In the genomic region with DNA sequence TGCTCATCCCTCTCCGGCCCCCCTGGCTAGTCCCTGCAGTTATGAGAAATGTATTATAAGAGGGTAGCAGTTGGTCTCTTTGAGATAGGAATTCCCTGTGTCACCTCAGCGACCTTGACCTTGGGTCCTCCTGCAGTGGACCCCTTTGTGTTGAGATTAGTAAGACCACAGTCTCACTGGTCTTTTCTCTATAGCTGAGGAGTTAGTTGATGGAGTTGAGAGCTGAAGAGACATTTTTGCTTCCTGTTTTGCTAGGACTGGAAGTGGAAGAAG, we compare ENCODE assay signal across 12 mouse cellular contexts. TPM values are rescaled to one million over a fixed set of nuclear protein-coding genes. Genes with fewer than 3 reads are reported as not detected.
A peak's percentile ranks its signal among the peaks of the same experiment; 100 is the strongest.
DNase-seq lines count a peak whose midpoint lies in the region; ATAC-seq and TF ChIP-seq lines count a peak whose summit lies in the region.
"Had no signal": no experiment of that assay in that cellular context is flagged by ENCODE, and none has a peak within 500 bp of the region (broad histone marks: within the 10 kb centered on the region; RNA-seq: fewer than 3 reads in every experiment).

No protein-coding gene starts in this region.

- peak overlapping the region; percentile 39 for H3K27ac ChIP-seq in intestine, embryonic 14.5 days (ENCODE audit: low read depth)
- no peak overlapping the region for H3K27ac ChIP-seq in intestine, postnatal 0 days (ENCODE audit: low read depth, low read length)
- peak overlapping the region; percentile 62; the same call in 1 of the 2 replicates for H3K27ac ChIP-seq in brown adipose tissue, adult 24 weeks (replicated peaks; ENCODE audit: low read depth, low read length)
- H3K27ac ChIP-seq in limb, embryonic 12.5 days: peak overlapping the region; percentile 62; the same call in 1 of the 2 replicates

- peak overlapping the region; percentile 79 for H3K4me2 ChIP-seq in intestine, embryonic 14.5 days (ENCODE audit: low read length)
- no peak overlapping the region for H3K4me2 ChIP-seq in intestine, postnatal 0 days (replicated peaks; ENCODE audit: low read depth)
- peak overlapping the region; percentile 95 for H3K4me2 ChIP-seq in limb, embryonic 12.5 days

- DNase-seq in intestine, embryonic 14.5 days (ENCODE audit: low spot score): no peak
- no peak for DNase-seq in T-cell, adult 2 months (ENCODE audit: low spot score)
- DNase-seq in right cerebral cortex, postnatal 36 days (ENCODE audit: low spot score in 2 of 2): no peak
- DNase-seq: cerebellum, adult 8-10 months; liver, postnatal 0 days; spleen, adult 18-20 months had no signal

- H3K4me3 ChIP-seq in intestine, embryonic 14.5 days (ENCODE audit: low read depth, low read length): peak overlapping the region; percentile 8; the same call in 1 of the 2 replicates
- H3K4me3 ChIP-seq in intestine, postnatal 0 days (ENCODE audit: low read depth, low read length): no peak overlapping the region
- H3K4me3 ChIP-seq in E14TG2a.4 (replicated peaks; ENCODE audit: low read length): peak overlapping the region; percentile 92
- H3K4me3 ChIP-seq in brown adipose tissue, adult 24 weeks (ENCODE audit: insufficient read depth, low read depth, low read length): no peak overlapping the region
- H3K4me3 ChIP-seq in limb, embryonic 12.5 days (replicated peaks): no peak overlapping the region

- H3K27me3 ChIP-seq in intestine, embryonic 14.5 days (replicated peaks; ENCODE audit: control insufficient read depth, insufficient read depth, low read length): no peaks in the 10 kb centered on the region
- no peaks in the 10 kb centered on the region; the same call in 1 of the 2 replicates for H3K27me3 ChIP-seq in intestine, postnatal 0 days (replicated peaks; ENCODE audit: control insufficient read depth, insufficient read depth, low read length)
- no peaks in the 10 kb centered on the region for H3K27me3 ChIP-seq in E14TG2a.4 (ENCODE audit: insufficient read depth, low read length)
- peaks cover 3% of the 10 kb centered on the region; the same call in 1 of the 2 replicates for H3K27me3 ChIP-seq in limb, embryonic 12.5 days
- H3K27me3 ChIP-seq: CH12.LX had no signal

- ATAC-seq in intestine, embryonic 14.5 days (replicated peaks; ENCODE audit: low FRiP score, low TSS enrichment, low read depth): no peak
- no peak for ATAC-seq in intestine, postnatal 0 days
- no peak for ATAC-seq in limb, embryonic 12.5 days (ENCODE audit: insufficient number of reproducible peaks, insufficient read depth, low FRiP score, low TSS enrichment, low read depth)
- ATAC-seq: liver, postnatal 0 days had no signal

- TF ChIP-seq CTCF in intestine, postnatal 0 days (IDR thresholded peaks at IDR 0.05; ENCODE audit: low read depth): no peak
- TF ChIP-seq CTCF in E14TG2a.4 (conservative IDR thresholded peaks at IDR 0.05; ENCODE audit: low read length): no peak

- H3K9ac ChIP-seq in intestine, embryonic 14.5 days (ENCODE audit: low read length): no peak overlapping the region
- H3K9ac ChIP-seq in intestine, postnatal 0 days (ENCODE audit: low read depth, low read length): no peak overlapping the region
- H3K9ac ChIP-seq in limb, embryonic 12.5 days (replicated peaks): no peak overlapping the region
- H3K9ac ChIP-seq: liver, postnatal 0 days had no signal

- H3K4me1 ChIP-seq in intestine, embryonic 14.5 days (replicated peaks; ENCODE audit: control insufficient read depth, insufficient read depth, low read length): peaks cover 10% of the 10 kb centered on the region; the same call in 1 of the 2 replicates
- H3K4me1 ChIP-seq in intestine, postnatal 0 days (replicated peaks; ENCODE audit: control insufficient read depth, insufficient read depth, low read length): no peaks in the 10 kb centered on the region; the same call in 1 of the 2 replicates
- H3K4me1 ChIP-seq in E14TG2a.4 (replicated peaks; ENCODE audit: low read depth, low read length): peaks cover 91% of the 10 kb centered on the region
- peaks cover 16% of the 10 kb centered on the region for H3K4me1 ChIP-seq in brown adipose tissue, adult 24 weeks (ENCODE audit: control insufficient read depth, insufficient read depth, insufficient read length, low read length)
- H3K4me1 ChIP-seq in limb, embryonic 12.5 days (replicated peaks): peaks cover 37% of the 10 kb centered on the region

- 50% methylated on average over 2 of the region's 2 CpGs for WGBS in intestine, embryonic 14.5 days
- 43% methylated on average over 2 of the region's 2 CpGs for WGBS in intestine, postnatal 0 days
- WGBS in limb, embryonic 12.5 days: 75% methylated on average over 2 of the region's 2 CpGs

- peaks cover 11% of the 10 kb centered on the region; the same call in 1 of the 2 replicates for H3K36me3 ChIP-seq in intestine, embryonic 14.5 days (ENCODE audit: control insufficient read depth, insufficient read depth, low read length)
- H3K36me3 ChIP-seq in intestine, postnatal 0 days (ENCODE audit: control insufficient read depth, insufficient read depth): no peaks in the 10 kb centered on the region
- peaks cover 61% of the 10 kb centered on the region for H3K36me3 ChIP-seq in E14TG2a.4 (ENCODE audit: insufficient read depth, low read length)
- peaks cover 12% of the 10 kb centered on the region for H3K36me3 ChIP-seq in limb, embryonic 12.5 days

- no peaks in the 10 kb centered on the region for H3K9me3 ChIP-seq in intestine, embryonic 14.5 days (ENCODE audit: control insufficient read depth, low read length)
- H3K9me3 ChIP-seq in intestine, postnatal 0 days (ENCODE audit: control insufficient read depth): no peaks in the 10 kb centered on the region
- H3K9me3 ChIP-seq in E14TG2a.4 (ENCODE audit: low read length): no peaks in the 10 kb centered on the region
- no peaks in the 10 kb centered on the region for H3K9me3 ChIP-seq in limb, embryonic 12.5 days

RNA-seq across cellular contexts. Expression of a gene that starts 2.8 kb away (rescaled TPM):
- 8.2 and 8.4 TPM in 2 replicates for polyA plus RNA-seq in intestine, embryonic 14.5 days (2014; fragmentation: Nextera tagmentation; extraction: Ambion mirVana)
- polyA plus RNA-seq in intestine, postnatal 0 days (2015; fragmentation: Nextera tagmentation; extraction: Ambion mirVana): 1.3 and 1.4 TPM in 2 replicates
- polyA plus RNA-seq in brown adipose tissue, adult 24 weeks (2012; ENCODE audit: insufficient read depth, insufficient read length, missing spikeins): 1.2 and 1.5 TPM in 2 replicates
- 5.4 and 6.4 TPM in 2 replicates for polyA plus RNA-seq in limb, embryonic 12.5 days (2016; fragmentation: Nextera tagmentation; extraction: Ambion mirVana)

RNA-seq across cellular contexts. Expression of a gene that starts 26.8 kb away (rescaled TPM):
- 6.6 and 7.2 TPM in 2 replicates for polyA plus RNA-seq in intestine, embryonic 14.5 days (2014; fragmentation: Nextera tagmentation; extraction: Ambion mirVana)
- 2.9 and 3.5 TPM in 2 replicates for polyA plus RNA-seq in intestine, postnatal 0 days (2015; fragmentation: Nextera tagmentation; extraction: Ambion mirVana)
- 1.8 TPM in 1 of 2 replicates, not detected in the other for polyA plus RNA-seq in brown adipose tissue, adult 24 weeks (2012; ENCODE audit: insufficient read depth, insufficient read length, missing spikeins)
- 4.2 and 5.1 TPM in 2 replicates for polyA plus RNA-seq in limb, embryonic 12.5 days (2016; fragmentation: Nextera tagmentation; extraction: Ambion mirVana)

RNA-seq across cellular contexts. Expression of a gene that starts 27.9 kb away (rescaled TPM):
- polyA plus RNA-seq in intestine, embryonic 14.5 days (2014; fragmentation: Nextera tagmentation; extraction: Ambion mirVana): not detected in 2 replicates
- polyA plus RNA-seq in intestine, postnatal 0 days (2015; fragmentation: Nextera tagmentation; extraction: Ambion mirVana): 0.22 TPM in 2 replicates
- polyA plus RNA-seq in brown adipose tissue, adult 24 weeks (2012; ENCODE audit: insufficient read depth, insufficient read length, missing spikeins): not detected in 2 replicates
- not detected in 2 replicates for polyA plus RNA-seq in limb, embryonic 12.5 days (2016; fragmentation: Nextera tagmentation; extraction: Ambion mirVana)
- polyA plus RNA-seq: heart, embryonic 11.5 days; liver, postnatal 0 days had no signal

RNA-seq across cellular contexts. Expression of a gene that starts 35.1 kb away (rescaled TPM):
- 3.1 and 3.7 TPM in 2 replicates for polyA plus RNA-seq in intestine, embryonic 14.5 days (2014; fragmentation: Nextera tagmentation; extraction: Ambion mirVana)
- polyA plus RNA-seq in intestine, postnatal 0 days (2015; fragmentation: Nextera tagmentation; extraction: Ambion mirVana): 5.3 and 7.0 TPM in 2 replicates
- polyA plus RNA-seq in brown adipose tissue, adult 24 weeks (2012; ENCODE audit: insufficient read depth, insufficient read length, missing spikeins): 0.71 and 2.5 TPM in 2 replicates
- polyA plus RNA-seq in limb, embryonic 12.5 days (2016; fragmentation: Nextera tagmentation; extraction: Ambion mirVana): 2.5 and 2.7 TPM in 2 replicates

RNA-seq across cellular contexts. Expression of a gene that starts 57.3 kb away (rescaled TPM):
- 1,373 and 1,522 TPM in 2 replicates for polyA plus RNA-seq in intestine, embryonic 14.5 days (2014; fragmentation: Nextera tagmentation; extraction: Ambion mirVana)
- 563 and 564 TPM in 2 replicates for polyA plus RNA-seq in intestine, postnatal 0 days (2015; fragmentation: Nextera tagmentation; extraction: Ambion mirVana)
- 544 and 683 TPM in 2 replicates for polyA plus RNA-seq in brown adipose tissue, adult 24 weeks (2012; ENCODE audit: insufficient read depth, insufficient read length, missing spikeins)
- polyA plus RNA-seq in limb, embryonic 12.5 days (2016; fragmentation: Nextera tagmentation; extraction: Ambion mirVana): 892 and 981 TPM in 2 replicates

Comparison
In these comparisons a context has a peak if more than half of its experiments do, and no peak if none do; other contexts are left out.
1. H3K4me3 ChIP-seq: peak in intestine, embryonic 14.5 days (single experiment) and E14TG2a.4 (single experiment); none in intestine, postnatal 0 days (single experiment), brown adipose tissue, adult 24 weeks (single experiment) and limb, embryonic 12.5 days (single experiment).